Mouse (Mus musculus): Measurements from ENCODE around the gene Klhl9. TPM values are rescaled to one million over a fixed set of nuclear protein-coding genes. Genes with fewer than 3 reads are reported as not detected.

Gene Klhl9
- total RNA-seq, 2 experiments from 2014 or later = 69.3 to 71.1 TPM

Other genes starting within 250 kb of the Klhl9 start
- not detected for gene Ifnb1, start 199.7 kb downstream of the Klhl9 start, total RNA-seq (2021)
- gene Ifna15, start 164.2 kb downstream of the Klhl9 start, total RNA-seq (2021) = not detected
- not detected for gene Ifna14, start 150.7 kb downstream of the Klhl9 start, total RNA-seq (2021)
- not detected for gene Ifna9, start 130.1 kb downstream of the Klhl9 start, total RNA-seq (2021)
- not detected for gene Ifna12, start 119.1 kb downstream of the Klhl9 start, total RNA-seq (2021)
- gene C87499, start 88.1 kb downstream of the Klhl9 start, total RNA-seq (2021) = not detected
- not detected for gene Ifna13, start 78.0 kb downstream of the Klhl9 start, total RNA-seq (2021)
- not detected for gene Ifna16, start 45.5 kb downstream of the Klhl9 start, total RNA-seq (2021)
- gene Ifna2, start 38.6 kb downstream of the Klhl9 start, total RNA-seq (2021) = not detected
- gene Ifnab, start 31.1 kb downstream of the Klhl9 start, total RNA-seq (2021) = not detected
- under 1 TPM; 0.39 to 0.43 TPM for gene Gm26566, start 660 bp downstream of the Klhl9 start, total RNA-seq (2021)
- not detected for gene Gm13271, start 32.4 kb upstream of the Klhl9 start, total RNA-seq (2021)
- not detected for gene Gm13283, start 37.7 kb upstream of the Klhl9 start, total RNA-seq (2021)
- not detected for gene Gm13290, start 51.4 kb upstream of the Klhl9 start, total RNA-seq (2021)
- not detected for gene Gm13289, start 54.5 kb upstream of the Klhl9 start, total RNA-seq (2021)
- not detected for gene Gm13272, start 57.4 kb upstream of the Klhl9 start, total RNA-seq (2021)
- gene Ifnz, start 59.7 kb upstream of the Klhl9 start, total RNA-seq (2021) = not detected
- not detected for gene Gm13276, start 63.2 kb upstream of the Klhl9 start, total RNA-seq (2021)
- not detected for gene Gm13277, start 66.2 kb upstream of the Klhl9 start, total RNA-seq (2021)
- not detected for gene Gm13278, start 69.1 kb upstream of the Klhl9 start, total RNA-seq (2021)
- gene Gm13275, start 72.0 kb upstream of the Klhl9 start, total RNA-seq (2021) = not detected
- not detected for gene Gm13279, start 74.9 kb upstream of the Klhl9 start, total RNA-seq (2021)
- under 1 TPM; 0.19 TPM for gene Gm13285, start 77.2 kb upstream of the Klhl9 start, total RNA-seq (2021)
- gene Gm13287, start 80.8 kb upstream of the Klhl9 start, total RNA-seq (2021) = not detected
- gene Gm13288, start 83.1 kb upstream of the Klhl9 start, total RNA-seq (2021) = not detected
- gene Ifna7, start 93.8 kb upstream of the Klhl9 start, total RNA-seq (2021) = not detected
- not detected for gene Ifna11, start 97.5 kb upstream of the Klhl9 start, total RNA-seq (2021)
- not detected for gene Ifna6, start 105.0 kb upstream of the Klhl9 start, total RNA-seq (2021)
- not detected for gene Ifna5, start 113.1 kb upstream of the Klhl9 start, total RNA-seq (2021)
- not detected for gene Ifna4, start 119.4 kb upstream of the Klhl9 start, total RNA-seq (2021)
- not detected for gene Ifna1, start 127.6 kb upstream of the Klhl9 start, total RNA-seq (2021)
- gene Ifne, start 157.7 kb upstream of the Klhl9 start, total RNA-seq (2021) = not detected